Mouse (Mus musculus): Measurements from ENCODE around the gene Acot12.

DNA sequence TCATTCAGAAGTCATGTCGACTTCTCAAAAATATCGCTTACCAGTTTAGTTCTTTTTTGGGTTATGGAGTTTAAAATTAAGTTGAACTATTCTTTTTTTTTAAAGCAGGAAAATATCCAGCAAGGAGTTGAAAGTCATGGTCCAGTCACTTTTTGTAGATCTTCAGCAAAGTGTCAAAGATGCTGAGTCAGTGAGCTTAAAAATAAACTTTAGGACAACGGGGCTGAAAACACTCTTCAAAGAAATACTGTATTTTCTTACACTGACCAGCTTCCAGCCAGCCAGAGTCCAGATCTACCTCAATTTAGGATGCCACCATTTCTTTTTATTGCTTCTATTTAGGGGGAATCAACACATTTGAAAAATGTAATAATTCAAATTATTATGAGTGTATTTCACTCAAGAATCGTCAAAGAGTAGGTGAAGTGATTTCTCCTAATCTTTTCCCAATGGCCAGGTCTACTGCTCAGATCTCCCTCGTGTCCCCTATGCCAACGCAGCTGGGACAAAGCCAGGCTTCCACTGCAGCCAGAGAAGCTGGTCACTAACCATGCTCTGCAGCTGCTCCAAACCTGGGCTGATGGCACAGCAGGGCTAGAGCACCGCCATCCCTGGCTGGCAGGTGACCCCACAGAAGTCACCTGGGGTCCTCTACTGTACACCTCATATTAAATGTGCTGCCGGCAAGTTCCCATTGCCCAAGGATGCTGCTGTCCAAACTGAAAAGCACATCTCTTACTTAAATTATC, 19.2 kb downstream of the Acot12 start:
- TF ChIP-seq POLR2A (IDR thresholded peaks at IDR 0.05; ENCODE audit: extremely low read depth, insufficient read depth, low read length) (no peak), CTCF (IDR thresholded peaks at IDR 0.05; ENCODE audit: extremely low read depth, insufficient read depth, low read length) (no peak)
